In the genomic region with DNA sequence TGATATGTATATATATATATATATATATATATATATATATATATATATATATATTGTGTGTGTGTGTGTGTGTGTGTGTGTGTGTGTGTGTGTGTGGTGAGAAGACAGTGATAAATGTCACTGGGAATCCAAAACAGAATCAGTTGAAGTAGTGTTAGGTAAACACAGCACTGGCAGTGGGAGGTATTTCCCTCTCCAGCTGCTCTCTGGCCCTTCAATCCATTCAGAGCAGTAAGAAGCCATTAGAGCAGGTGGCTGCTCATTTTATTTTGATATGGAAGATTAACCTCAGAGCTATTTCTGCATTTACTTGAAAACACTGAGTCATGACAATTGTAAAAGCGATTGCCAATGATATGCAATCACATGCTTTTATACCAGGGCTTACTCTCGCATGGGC, we compare ENCODE assay signal across 25 mouse cellular contexts.
A peak's percentile ranks its signal among the peaks of the same experiment; 100 is the strongest.
DNase-seq lines count a peak whose midpoint lies in the region; ATAC-seq and TF ChIP-seq lines count a peak whose summit lies in the region.
"Had no signal": no experiment of that assay in that cellular context is flagged by ENCODE, and none has a peak within 500 bp of the region (broad histone marks: within the 10 kb centered on the region; RNA-seq: fewer than 3 reads in every experiment).

No protein-coding gene starts in this region.

- H3K27me3 ChIP-seq in forebrain, embryonic 14.5 days (replicated peaks; ENCODE audit: control insufficient read depth, insufficient read depth, low read length): no peaks in the 10 kb centered on the region
- no peaks in the 10 kb centered on the region for H3K27me3 ChIP-seq in forebrain, postnatal 0 days (ENCODE audit: insufficient read depth, low read length)
- no peaks in the 10 kb centered on the region for H3K27me3 ChIP-seq in hindbrain, postnatal 0 days (ENCODE audit: insufficient read depth, low read length)
- no peaks in the 10 kb centered on the region for H3K27me3 ChIP-seq in hindbrain, embryonic 16.5 days (replicated peaks; ENCODE audit: control insufficient read depth, insufficient read depth, low read length)
- no peaks in the 10 kb centered on the region for H3K27me3 ChIP-seq in neural tube, embryonic 13.5 days
- H3K27me3 ChIP-seq in neural tube, embryonic 14.5 days (ENCODE audit: control insufficient read depth, insufficient read depth, low read length): no peaks in the 10 kb centered on the region
- H3K27me3 ChIP-seq: embryonic facial prominence, embryonic 12.5 days; embryonic facial prominence, embryonic 15.5 days; forebrain, embryonic 15.5 days; heart, embryonic 12.5 days; heart, embryonic 15.5 days; hindbrain, embryonic 13.5 days; intestine, embryonic 15.5 days had no signal

- H3K27ac ChIP-seq in forebrain, embryonic 14.5 days (ENCODE audit: low read depth, low read length): no peak overlapping the region
- no peak overlapping the region for H3K27ac ChIP-seq in forebrain, postnatal 0 days (ENCODE audit: low read depth, low read length)
- no peak overlapping the region for H3K27ac ChIP-seq in hindbrain, postnatal 0 days
- no peak overlapping the region for H3K27ac ChIP-seq in hindbrain, embryonic 16.5 days (ENCODE audit: low read depth, low read length)
- no peak overlapping the region for H3K27ac ChIP-seq in neural tube, embryonic 13.5 days (replicated peaks)
- no peak overlapping the region for H3K27ac ChIP-seq in neural tube, embryonic 14.5 days (ENCODE audit: low read depth, low read length)
- H3K27ac ChIP-seq: embryonic facial prominence, embryonic 12.5 days; embryonic facial prominence, embryonic 15.5 days; forebrain, embryonic 15.5 days; heart, embryonic 15.5 days; hindbrain, embryonic 13.5 days; intestine, embryonic 15.5 days had no signal

- no peak for TF ChIP-seq CTCF in forebrain, postnatal 0 days (IDR thresholded peaks at IDR 0.05; ENCODE audit: low read depth)
- no peak for TF ChIP-seq CTCF in hindbrain, postnatal 0 days (IDR thresholded peaks at IDR 0.05; ENCODE audit: low read depth)

- no peaks in the 10 kb centered on the region for H3K9me3 ChIP-seq in forebrain, embryonic 14.5 days (replicated peaks; ENCODE audit: control insufficient read depth, low read length)
- H3K9me3 ChIP-seq in forebrain, postnatal 0 days (ENCODE audit: low read length): no peaks in the 10 kb centered on the region
- no peaks in the 10 kb centered on the region for H3K9me3 ChIP-seq in hindbrain, postnatal 0 days (ENCODE audit: low read length)
- H3K9me3 ChIP-seq in hindbrain, embryonic 16.5 days (ENCODE audit: control insufficient read depth, low read length): no peaks in the 10 kb centered on the region
- no peaks in the 10 kb centered on the region for H3K9me3 ChIP-seq in neural tube, embryonic 13.5 days
- no peaks in the 10 kb centered on the region for H3K9me3 ChIP-seq in neural tube, embryonic 14.5 days (ENCODE audit: control insufficient read depth, low read length)
- H3K9me3 ChIP-seq: embryonic facial prominence, embryonic 12.5 days; embryonic facial prominence, embryonic 15.5 days; forebrain, embryonic 15.5 days; heart, embryonic 12.5 days; heart, embryonic 15.5 days; hindbrain, embryonic 13.5 days; intestine, embryonic 15.5 days had no signal

- ATAC-seq in forebrain, embryonic 14.5 days: 0 out of 2 replicates have a peak, but pooled peaks have one; percentile 29
- ATAC-seq in forebrain, postnatal 0 days: no peak
- ATAC-seq in hindbrain, postnatal 0 days: no peak
- ATAC-seq in hindbrain, embryonic 16.5 days: no peak; the same call in 1 of the 2 replicates
- peak; percentile 56; the same call in 1 of the 2 replicates for ATAC-seq in neural tube, embryonic 13.5 days (ENCODE audit: low read depth)
- ATAC-seq in neural tube, embryonic 14.5 days (ENCODE audit: low read depth): peak; percentile 63; the same call in 1 of the 2 replicates
- ATAC-seq: CD4-positive, CD25-positive, alpha-beta regulatory T cell, adult 4 months; forebrain, embryonic 15.5 days; intestine, embryonic 15.5 days had no signal

- H3K4me1 ChIP-seq in forebrain, embryonic 14.5 days (ENCODE audit: control insufficient read depth, insufficient read depth, low read length): no peaks in the 10 kb centered on the region
- H3K4me1 ChIP-seq in forebrain, postnatal 0 days (ENCODE audit: insufficient read depth): no peaks in the 10 kb centered on the region
- H3K4me1 ChIP-seq in hindbrain, postnatal 0 days (ENCODE audit: insufficient read depth, low read length): no peaks in the 10 kb centered on the region
- no peaks in the 10 kb centered on the region for H3K4me1 ChIP-seq in hindbrain, embryonic 16.5 days (ENCODE audit: control insufficient read depth, insufficient read depth, low read depth, low read length)
- H3K4me1 ChIP-seq in neural tube, embryonic 13.5 days (replicated peaks): no peaks in the 10 kb centered on the region
- no peaks in the 10 kb centered on the region for H3K4me1 ChIP-seq in neural tube, embryonic 14.5 days (ENCODE audit: control insufficient read depth, insufficient read depth, low read length)
- H3K4me1 ChIP-seq: embryonic facial prominence, embryonic 12.5 days; embryonic facial prominence, embryonic 15.5 days; forebrain, embryonic 15.5 days; heart, embryonic 12.5 days; heart, embryonic 15.5 days; hindbrain, embryonic 13.5 days; intestine, embryonic 15.5 days had no signal

- no peak overlapping the region for H3K4me2 ChIP-seq in forebrain, embryonic 14.5 days (ENCODE audit: low read length)
- no peak overlapping the region for H3K4me2 ChIP-seq in forebrain, postnatal 0 days (ENCODE audit: low read depth)
- no peak overlapping the region for H3K4me2 ChIP-seq in hindbrain, postnatal 0 days (ENCODE audit: low read depth, low read length)
- no peak overlapping the region for H3K4me2 ChIP-seq in hindbrain, embryonic 16.5 days (ENCODE audit: low read length)
- no peak overlapping the region for H3K4me2 ChIP-seq in neural tube, embryonic 13.5 days
- H3K4me2 ChIP-seq in neural tube, embryonic 14.5 days (ENCODE audit: low read depth, low read length): no peak overlapping the region
- H3K4me2 ChIP-seq: embryonic facial prominence, embryonic 12.5 days; embryonic facial prominence, embryonic 15.5 days; forebrain, embryonic 15.5 days; heart, embryonic 12.5 days; heart, embryonic 15.5 days; hindbrain, embryonic 13.5 days; intestine, embryonic 15.5 days had no signal

- 72% methylated on average over 2 of the region's 2 CpGs for WGBS in forebrain, embryonic 14.5 days
- 61% methylated on average over 2 of the region's 2 CpGs for WGBS in forebrain, postnatal 0 days
- WGBS in hindbrain, postnatal 0 days: 73% methylated on average over 2 of the region's 2 CpGs
- 58% methylated on average over 2 of the region's 2 CpGs for WGBS in hindbrain, embryonic 16.5 days
- 50% methylated on average over 2 of the region's 2 CpGs for WGBS in neural tube, embryonic 13.5 days
- 61% methylated on average over 2 of the region's 2 CpGs for WGBS in neural tube, embryonic 14.5 days

- H3K36me3 ChIP-seq in forebrain, embryonic 14.5 days (ENCODE audit: control insufficient read depth, insufficient read depth, low read length): no peaks in the 10 kb centered on the region
- H3K36me3 ChIP-seq in forebrain, postnatal 0 days (ENCODE audit: insufficient read depth): no peaks in the 10 kb centered on the region
- H3K36me3 ChIP-seq in hindbrain, postnatal 0 days (ENCODE audit: insufficient read depth, low read length): no peaks in the 10 kb centered on the region
- no peaks in the 10 kb centered on the region for H3K36me3 ChIP-seq in hindbrain, embryonic 16.5 days (ENCODE audit: control insufficient read depth, insufficient read depth, low read length)
- no peaks in the 10 kb centered on the region for H3K36me3 ChIP-seq in neural tube, embryonic 13.5 days
- H3K36me3 ChIP-seq in neural tube, embryonic 14.5 days (ENCODE audit: control insufficient read depth, insufficient read depth, low read length): no peaks in the 10 kb centered on the region
- H3K36me3 ChIP-seq: embryonic facial prominence, embryonic 12.5 days; embryonic facial prominence, embryonic 15.5 days; forebrain, embryonic 15.5 days; heart, embryonic 12.5 days; heart, embryonic 15.5 days; hindbrain, embryonic 13.5 days; intestine, embryonic 15.5 days had no signal

- DNase-seq in forebrain, embryonic 14.5 days (ENCODE audit: low spot score): peak; percentile 10
- DNase-seq in forebrain, postnatal 0 days: no peak
- DNase-seq in hindbrain, postnatal 0 days (ENCODE audit: low spot score): peak; percentile 1
- DNase-seq in neural tube, embryonic 10.5 days (ENCODE audit: extremely low spot score, low spot score): no peak
- DNase-seq in lung, postnatal 25 days (ENCODE audit: low spot score): no peak
- DNase-seq: adrenal gland, adult 2 months; adrenal gland, postnatal 14 days; cerebellum, adult 11-12 months; cerebellum, adult 8-10 months; gastrocnemius, postnatal 25 days; heart, adult 18-20 months; heart, postnatal 10 days; heart, postnatal 36 days; kidney, adult 11 months had no signal

- H3K4me3 ChIP-seq in forebrain, embryonic 14.5 days (ENCODE audit: low read depth, low read length): no peak overlapping the region
- no peak overlapping the region for H3K4me3 ChIP-seq in forebrain, postnatal 0 days (ENCODE audit: low read depth, low read length)
- H3K4me3 ChIP-seq in hindbrain, postnatal 0 days (ENCODE audit: low read length): no peak overlapping the region
- no peak overlapping the region for H3K4me3 ChIP-seq in hindbrain, embryonic 16.5 days (ENCODE audit: low read length)
- no peak overlapping the region for H3K4me3 ChIP-seq in neural tube, embryonic 13.5 days
- no peak overlapping the region for H3K4me3 ChIP-seq in neural tube, embryonic 14.5 days (ENCODE audit: low read depth, low read length)
- H3K4me3 ChIP-seq: embryonic facial prominence, embryonic 12.5 days; embryonic facial prominence, embryonic 15.5 days; forebrain, embryonic 15.5 days; heart, embryonic 12.5 days; heart, embryonic 15.5 days; hindbrain, embryonic 13.5 days; intestine, embryonic 15.5 days had no signal

- H3K9ac ChIP-seq in forebrain, embryonic 14.5 days (ENCODE audit: low read length): no peak overlapping the region
- no peak overlapping the region for H3K9ac ChIP-seq in forebrain, postnatal 0 days
- no peak overlapping the region for H3K9ac ChIP-seq in hindbrain, postnatal 0 days (replicated peaks; ENCODE audit: low read length)
- no peak overlapping the region for H3K9ac ChIP-seq in hindbrain, embryonic 16.5 days (ENCODE audit: low read depth, low read length)
- H3K9ac ChIP-seq in neural tube, embryonic 13.5 days: no peak overlapping the region
- no peak overlapping the region for H3K9ac ChIP-seq in neural tube, embryonic 14.5 days (replicated peaks; ENCODE audit: low read depth, low read length)
- H3K9ac ChIP-seq: embryonic facial prominence, embryonic 12.5 days; embryonic facial prominence, embryonic 15.5 days; forebrain, embryonic 15.5 days; heart, embryonic 12.5 days; heart, embryonic 15.5 days; hindbrain, embryonic 13.5 days; intestine, embryonic 15.5 days had no signal

Comparison
In these comparisons a context has a peak if more than half of its experiments do, and no peak if none do; other contexts are left out.
1. ATAC-seq: peak in forebrain, embryonic 14.5 days (single experiment), neural tube, embryonic 13.5 days (single experiment) and neural tube, embryonic 14.5 days (single experiment); none in forebrain, postnatal 0 days (single experiment), hindbrain, postnatal 0 days (single experiment) and hindbrain, embryonic 16.5 days (single experiment).
2. DNase-seq: peak in forebrain, embryonic 14.5 days (single experiment) and hindbrain, postnatal 0 days (single experiment); none in forebrain, postnatal 0 days (single experiment), neural tube, embryonic 10.5 days (single experiment) and lung, postnatal 25 days (single experiment).